Mouse (Mus musculus) ES-E14 (cell line): ENCODE data around the gene Sfi1. TPM values are rescaled to one million over a fixed set of nuclear protein-coding genes. Genes with fewer than 3 reads are reported as not detected.
"Not testable (repeated sequence)": the region's sequence is repeated elsewhere in the genome, so short reads cannot be mapped to it uniquely, and the experiment has no call there.

Experiments
- DNase-seq: peaks from one replicate; pipeline ENCODE4 v3.0.0-alpha.2; 2013; ENCODE audit warnings: low read depth, low spot score
- H3K27ac ChIP-seq: 2 replicates; pipeline ENCODE4 v1.5.1; 2012; ENCODE audit warnings: low read depth, mild to moderate bottlenecking, low read length, moderate library complexity, mixed read lengths; ENCODE audit not compliant: poor library complexity, insufficient read depth, severe bottlenecking
- H3K36me3 ChIP-seq: 2 replicates; pipeline ENCODE4 v1.6.1; 2012; ENCODE audit warnings: mild to moderate bottlenecking, low read length, moderate library complexity, mixed read lengths; ENCODE audit not compliant: control insufficient read depth, poor library complexity, insufficient read depth, severe bottlenecking
- H3K4me1 ChIP-seq, 2 experiments: fragments of 150-350 bp in 1 of 2; sonication (generic) in 1 of 2; 2 replicates each; pipeline ENCODE4 v1.6.1; 2012; ENCODE audit warnings: low read length in 2 of 2, mild to moderate bottlenecking in 1 of 2, mixed read lengths in 1 of 2; ENCODE audit not compliant: control insufficient read depth in 2 of 2, insufficient read depth in 2 of 2, poor library complexity in 1 of 2
- H3K4me3 ChIP-seq, 2 experiments: fragments of 150-350 bp in 1 of 2; sonication (generic) in 1 of 2; 2 replicates each; pipeline ENCODE4 v1.5.1; 2012; ENCODE audit warnings: low read length in 2 of 2, low read depth in 1 of 2, mild to moderate bottlenecking in 1 of 2, mixed read lengths in 1 of 2; ENCODE audit not compliant: insufficient read depth in 1 of 2, poor library complexity in 1 of 2, severe bottlenecking in 1 of 2
- H3K9ac ChIP-seq: 2 replicates; pipeline ENCODE4 v1.6.1; 2012; ENCODE audit warnings: low read depth, mild to moderate bottlenecking, low read length, mixed read lengths; ENCODE audit not compliant: poor library complexity, insufficient read depth, severe bottlenecking
- H3K9me3 ChIP-seq: fragments of 150-350 bp; sonication (generic); 2 replicates; pipeline ENCODE4 v1.6.1; 2012; ENCODE audit warnings: low read depth, mild to moderate bottlenecking, low read length; ENCODE audit not compliant: control insufficient read depth, insufficient read depth
- CHD2 ChIP-seq: IDR thresholded peaks from 2 replicates; pipeline ENCODE4 v1.6.1; 2014; ENCODE audit warnings: mild to moderate bottlenecking, low read depth, low read length, inconsistent platforms
- HCFC1 ChIP-seq: IDR thresholded peaks from 2 replicates; pipeline ENCODE4 v1.6.1; 2012; ENCODE audit warnings: low read length, inconsistent platforms, borderline replicate concordance; ENCODE audit not compliant: insufficient read depth
- MAFK ChIP-seq: IDR thresholded peaks from 2 replicates; pipeline ENCODE4 v1.6.1; 2014; ENCODE audit warnings: mild to moderate bottlenecking, low read depth, low read length, inconsistent platforms; ENCODE audit not compliant: insufficient read depth
- ZC3H11A ChIP-seq: IDR thresholded peaks from 2 replicates; pipeline ENCODE4 v1.6.1; 2012; ENCODE audit warnings: low read depth, mild to moderate bottlenecking, inconsistent platforms, low read length, borderline replicate concordance
- ZNF384 ChIP-seq: IDR thresholded peaks from 2 replicates; pipeline ENCODE4 v1.6.1; 2012; ENCODE audit warnings: low read depth, low read length, inconsistent platforms
- in situ Hi-C, 2 experiments: fragments of 600-800 bp; cut with MboI; formaldehyde crosslinking; loops; one replicate each; pipeline ENCODE4 v1.15.1; 2025; ENCODE audit warnings: low sequenced_read_pairs in 2 of 2, inconsistent platforms in 1 of 2; ENCODE audit not compliant: unreplicated experiment in 2 of 2
- total RNA-seq: library from RNA; depleted of rRNA; stranded (reverse); fragments of 300-350 nt; gene quantifications from 2 replicates; pipeline ENCODE4 v1.2.3, GENCODE M21; 2012; rRNA removed

The Sfi1 gene
- total RNA-seq, 1 experiment: 18.5 TPM

DNA sequence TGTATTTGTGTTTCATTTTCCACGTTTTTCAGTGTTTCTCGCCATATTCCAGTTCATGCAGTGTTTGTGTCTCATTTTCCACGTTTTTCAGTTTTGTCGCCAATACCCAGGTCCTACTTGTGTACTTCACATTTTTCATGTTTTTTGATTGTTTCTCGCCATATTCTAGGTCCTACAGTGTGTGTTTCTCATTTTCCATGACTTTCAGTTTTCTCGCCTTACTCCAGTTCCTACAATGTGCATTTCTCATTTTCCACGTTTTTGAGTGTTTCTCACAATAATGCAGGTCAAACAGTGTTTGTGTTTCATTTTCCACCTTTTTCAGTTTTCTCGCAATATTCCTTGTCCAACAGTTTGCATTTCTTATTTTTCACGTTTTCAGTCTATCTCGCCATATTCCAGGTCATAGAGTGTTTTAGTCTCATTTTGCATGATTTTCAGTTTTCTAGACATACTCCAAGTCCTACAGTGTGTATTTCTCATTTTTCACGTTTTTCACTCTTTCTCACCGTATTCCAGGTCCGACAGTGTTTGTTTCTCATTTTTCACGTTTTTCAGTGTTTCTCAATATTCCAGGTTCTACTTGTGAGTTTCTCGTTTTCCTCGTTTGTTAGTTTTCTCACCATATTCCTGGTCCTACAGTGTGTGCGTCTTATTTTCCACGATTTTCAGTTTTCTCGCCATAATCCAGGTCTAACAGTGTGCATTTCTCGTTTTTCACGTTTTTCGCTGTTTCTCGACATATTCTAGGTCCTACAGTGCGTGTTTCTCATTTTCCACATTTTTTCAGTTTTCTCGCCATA is 92.0 kb downstream of the Sfi1 start:
- Histone ChIP-seq H3K36me3 (no peaks in the 10 kb centered on the region), H3K9me3 (0 out of 2 replicates have a peak, but pooled peaks cover 5% of the 10 kb centered on the region), H3K4me1 (no peaks in the 10 kb centered on the region), H3K9ac (no peak overlapping the region), H3K4me3 (no peak overlapping the region), H3K27ac (no peak overlapping the region)
- in situ Hi-C loops: no loop called here
- TF ChIP-seq MAFK (no peak), CHD2 (no peak), HCFC1 (no peak), ZNF384 (no peak), ZC3H11A (no peak)
- DNase-seq: no peak

DNA sequence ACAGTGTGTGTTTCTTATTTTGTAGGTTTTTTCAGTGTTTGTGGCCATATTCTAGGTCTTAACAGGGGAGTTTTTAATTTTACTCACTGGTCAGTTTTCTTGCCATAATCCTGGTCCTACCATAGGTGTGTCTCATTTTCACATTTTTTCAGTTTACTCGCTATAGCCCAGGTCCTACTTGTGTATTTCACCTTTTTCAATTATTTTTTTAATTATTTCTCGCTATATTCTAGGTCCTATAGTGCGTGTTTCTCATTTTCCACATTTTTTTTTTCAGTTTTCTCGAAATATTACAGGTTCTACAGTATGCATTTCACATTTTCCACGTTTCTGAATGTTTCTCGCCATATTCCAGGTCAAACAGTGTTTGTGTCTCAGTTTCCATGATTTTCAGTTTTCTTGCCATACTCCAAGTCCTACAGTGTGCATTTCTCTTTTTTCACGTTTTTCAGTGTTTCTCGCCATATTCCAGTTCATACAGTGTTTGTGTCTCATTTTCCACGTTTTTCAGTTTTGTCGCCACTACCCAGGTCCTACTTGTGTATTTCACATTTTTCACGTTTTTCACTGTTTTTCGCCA is 93.1 kb downstream of the Sfi1 start:
- DNase-seq: peak; percentile 93
- in situ Hi-C loops, H3K36me3 ChIP-seq: not testable (repeated sequence)

More for the DNA sequence above, 93.1 kb downstream of the Sfi1 start:
- H3K27ac ChIP-seq, H3K4me1 ChIP-seq, H3K9ac ChIP-seq, H3K4me3 ChIP-seq, H3K9me3 ChIP-seq: not testable (repeated sequence)

Other genes with a start within 250 kb of the Sfi1 start
- gene Eif4enif1, start 8.9 kb upstream of the Sfi1 start, total RNA-seq: 41.9 and 42.3 TPM in 2 replicates
- 119 and 180 TPM in 2 replicates for gene Drg1, start 73.0 kb upstream of the Sfi1 start, total RNA-seq
- 61.8 and 63.5 TPM in 2 replicates for gene Patz1, start 95.4 kb upstream of the Sfi1 start, total RNA-seq
- gene Pik3ip1, start 136.9 kb upstream of the Sfi1 start, total RNA-seq: 8.5 and 16.1 TPM in 2 replicates
- gene Limk2, start 215.7 kb upstream of the Sfi1 start, total RNA-seq: 80.5 and 93.3 TPM in 2 replicates